Mouse (Mus musculus) heart, postnatal 36 days (tissue): ENCODE results near the gene Tcstv3. TPM values are rescaled to one million over a fixed set of nuclear protein-coding genes. Genes with fewer than 3 reads are reported as not detected.
"Not testable (repeated sequence)": the region's sequence is repeated elsewhere in the genome, so short reads cannot be mapped to it uniquely, and the experiment has no call there.

Experiments
- DNase-seq, 2 experiments: peaks; one replicate each; pipeline ENCODE4 v3.0.0; 2021 to 2022
- intact Hi-C: fragments of 180-260 bp; cut with DNase I; formaldehyde crosslinking; loops from one replicate; pipeline ENCODE4 v1.15.1; 2025
- total RNA-seq, 2 experiments: library from RNA; stranded (reverse); gene quantifications; 2 replicates each; pipeline ENCODE4 v1.2.3; 2021

The Tcstv3 gene
- total RNA-seq, result not detected

- intact Hi-C loops, DNase-seq: not testable (repeated sequence)
Measured at GRCm38 (mm10) chr13:120316578-120316977, at the start of gene Tcstv3. TSS of gene Tcstv3 (plus strand) at chr13:120316878.

- DNase-seq, intact Hi-C loops: not testable (repeated sequence)
Measured at GRCm38 (mm10) chr13:120277837-120278236, 38.8 kb upstream of the Tcstv3 start.

GRCm38 (mm10) chr13:120278784-120279183 is 37.9 kb upstream of the Tcstv3 start:
- intact Hi-C loops, result no loop called here
- no peak for DNase-seq

GRCm38 (mm10) chr13:120299324-120299894 is 17.3 kb upstream of the Tcstv3 start:
- intact Hi-C loops, result no loop called here

GRCm38 (mm10) chr13:120299991-120300442 is 16.7 kb upstream of the Tcstv3 start, which contains the start of gene BC147527:
TSS of gene BC147527 (plus strand) at chr13:120300392.
- intact Hi-C loops, result no loop called here
- no peak for DNase-seq

More at GRCm38 (mm10) chr13:120299324-120299894, 17.3 kb upstream of the Tcstv3 start:
- DNase-seq, result no peak

- DNase-seq, result no peak
- intact Hi-C loops, result no loop called here
Measured at GRCm38 (mm10) chr13:120300853-120301252, 15.8 kb upstream of the Tcstv3 start.

- DNase-seq, result no peak
- intact Hi-C loops, result no loop called here
Measured at GRCm38 (mm10) chr13:120310749-120311148, 5.9 kb upstream of the Tcstv3 start.

GRCm38 (mm10) chr13:120313584-120313983 is 3.1 kb upstream of the Tcstv3 start:
- intact Hi-C loops, result no loop called here
- no peak for DNase-seq

GRCm38 (mm10) chr13:120320183-120320582 is 3.5 kb downstream of the Tcstv3 start:
- no peak for DNase-seq
- intact Hi-C loops, result no loop called here

GRCm38 (mm10) chr13:120320721-120321120 is 4.0 kb downstream of the Tcstv3 start:
- intact Hi-C loops, result no loop called here
- DNase-seq, result no peak

Other genes with a start within 250 kb of the Tcstv3 start
- gene Gm20767, start 176.6 kb upstream of the Tcstv3 start, total RNA-seq, result not detected
- gene Gm21818, start 144.4 kb upstream of the Tcstv3 start, total RNA-seq, result not detected
- gene Gm21762, start 100.9 kb upstream of the Tcstv3 start, total RNA-seq, result not detected
- not detected for gene Gm21731, start 77.8 kb upstream of the Tcstv3 start, total RNA-seq
- not detected for gene AF067061, start 53.8 kb upstream of the Tcstv3 start, total RNA-seq
- gene BC147527, start 16.5 kb upstream of the Tcstv3 start, total RNA-seq, result under 1 TPM in 1 of 2 experiments, not detected in 1; 0.22 TPM